Mouse (Mus musculus) common myeloid progenitor, adult 5-6 weeks (primary cell): ENCODE results near the gene Atp6v0a1. TPM values are rescaled to one million over a fixed set of nuclear protein-coding genes. Genes with fewer than 3 reads are reported as not detected.

Experiments used
- ATAC-seq: replicated peaks from 2 replicates; pipeline ENCODE4 v1.8.0; 2016; ENCODE audit warnings: low read depth, mild to moderate bottlenecking, moderate TSS enrichment, inconsistent platforms; ENCODE audit not compliant: poor library complexity, severe bottlenecking
- total RNA-seq: library from RNA; stranded (forward); fragments of 200-1000, 187-1606 nt; gene quantifications from 2 replicates; pipeline ENCODE4 v1.2.3, GENCODE M21; 2017

Gene Atp6v0a1
- total RNA-seq, 1 experiment from 2014 or later, result 25.9 TPM

DNA sequence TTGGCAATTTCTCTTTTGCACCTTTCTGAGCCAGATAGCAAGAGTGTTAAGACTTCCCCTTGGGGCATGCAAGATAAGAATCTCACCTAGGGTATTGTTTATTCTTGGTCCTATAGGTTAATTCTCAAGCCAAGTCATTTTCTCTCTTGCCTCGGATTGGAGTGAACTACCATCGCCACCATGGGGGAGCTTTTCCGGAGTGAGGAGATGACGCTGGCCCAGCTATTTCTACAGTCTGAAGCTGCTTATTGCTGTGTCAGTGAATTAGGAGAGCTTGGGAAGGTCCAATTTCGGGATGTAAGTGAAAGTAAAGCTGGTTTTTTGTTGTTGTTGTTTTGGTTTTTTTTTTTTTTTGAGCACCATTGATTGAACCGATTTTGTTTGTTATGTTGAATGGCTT is 2.4 kb downstream of the Atp6v0a1 start:
- ATAC-seq, result no peak

GRCm38 (mm10) chr11:101023371-101023770 is 14.1 kb downstream of the Atp6v0a1 start:
- no peak for ATAC-seq

- no peak for ATAC-seq
These were observed 14.7 kb downstream of the Atp6v0a1 start for GRCm38 (mm10) chr11:101024001-101024400.

DNA sequence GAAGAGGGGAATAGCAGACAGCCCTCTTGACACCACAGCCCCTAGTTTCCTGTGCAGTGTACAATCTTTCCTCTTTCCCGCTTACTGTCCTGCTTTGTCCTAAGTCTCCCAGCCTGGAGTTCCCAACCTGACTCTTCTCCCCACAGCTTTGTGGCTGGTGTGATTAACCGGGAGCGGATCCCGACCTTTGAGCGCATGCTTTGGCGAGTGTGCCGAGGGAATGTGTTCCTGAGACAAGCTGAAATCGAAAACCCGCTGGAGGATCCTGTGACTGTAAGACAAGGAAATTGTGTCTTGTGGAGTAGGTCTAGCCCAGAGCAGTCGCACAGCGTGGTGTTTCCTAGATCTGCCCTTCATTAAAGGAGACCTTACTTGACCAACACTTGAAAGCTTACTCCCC is 17.9 kb downstream of the Atp6v0a1 start:
- no peak for ATAC-seq

DNA sequence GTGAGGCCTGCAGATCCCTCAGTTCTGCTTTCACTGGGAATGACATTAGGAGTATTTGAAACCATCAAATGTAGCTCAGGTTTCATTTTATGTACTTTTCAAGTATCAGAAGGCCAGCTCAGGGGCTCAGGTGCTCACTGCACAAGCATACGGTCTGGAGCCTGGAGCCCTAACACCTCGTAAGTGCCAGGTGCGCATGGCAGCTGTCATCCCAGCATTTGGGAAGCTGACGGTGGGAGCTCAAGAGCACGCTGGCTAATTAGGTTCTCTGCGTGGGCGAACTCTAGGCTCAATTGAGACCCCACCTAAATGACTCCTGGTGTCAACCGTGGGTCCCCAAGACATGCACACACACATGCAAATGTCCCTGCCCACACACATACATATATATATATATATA is 20.1 kb downstream of the Atp6v0a1 start:
- no peak for ATAC-seq

- ATAC-seq, result no peak
These were observed 21.0 kb downstream of the Atp6v0a1 start for GRCm38 (mm10) chr11:101030136-101030807.

DNA sequence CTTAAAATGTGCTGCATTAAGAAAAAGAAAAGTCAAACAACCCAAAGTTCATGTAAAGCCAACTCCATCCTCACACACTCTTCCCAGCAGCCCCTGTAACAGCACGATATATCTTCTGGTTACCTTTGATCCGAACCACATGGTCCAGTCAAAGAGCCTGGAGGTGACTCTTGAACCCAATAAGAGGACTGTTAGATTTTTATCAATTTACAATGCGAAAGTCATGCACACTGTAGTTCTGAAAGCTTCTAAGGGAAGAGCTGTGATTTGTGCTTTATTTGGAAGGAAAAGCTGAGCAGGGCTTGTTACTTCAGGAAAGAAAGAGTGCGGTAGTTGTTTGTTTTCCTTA is 21.5 kb downstream of the Atp6v0a1 start:
- ATAC-seq, result no peak

DNA sequence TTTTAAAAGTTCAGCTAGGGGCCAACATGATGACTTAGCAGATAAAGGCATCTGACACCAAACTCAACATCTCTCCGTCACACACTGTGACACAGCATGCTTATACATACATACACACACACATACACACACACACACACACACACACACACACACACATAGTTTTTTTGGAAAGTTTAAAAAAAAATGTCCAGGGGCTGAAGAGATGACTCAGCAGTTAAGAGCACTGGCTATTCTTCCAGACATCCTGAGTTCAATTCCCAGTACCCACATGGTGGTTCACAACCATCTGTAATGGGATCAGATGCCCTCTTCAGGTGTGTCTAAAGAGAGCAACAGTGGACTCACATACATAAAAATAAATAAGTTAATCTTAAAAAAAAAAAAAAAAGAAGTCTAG is 22.2 kb downstream of the Atp6v0a1 start:
- no peak for ATAC-seq

- no peak for ATAC-seq
These were observed 24.7 kb downstream of the Atp6v0a1 start for GRCm38 (mm10) chr11:101033856-101034500.

GRCm38 (mm10) chr11:101034614-101035327 is 25.5 kb downstream of the Atp6v0a1 start:
- no peak for ATAC-seq

DNA sequence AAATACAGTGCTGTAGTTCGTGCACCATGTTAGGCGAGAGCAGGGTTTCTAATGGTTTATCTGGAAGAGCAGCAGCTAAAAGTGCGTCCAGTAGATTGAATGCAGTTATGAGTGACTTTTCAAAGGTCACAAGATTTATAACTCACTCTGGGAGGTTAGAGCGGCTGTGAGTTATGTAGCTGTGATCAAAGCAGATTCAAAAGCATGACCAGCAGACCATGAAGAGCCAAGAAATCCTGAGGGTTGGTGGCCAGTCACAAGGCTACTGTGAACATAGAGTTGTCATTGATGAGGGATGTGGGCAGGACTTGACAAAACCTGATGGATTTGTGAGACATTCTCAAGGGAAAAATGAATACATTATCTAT is 26.1 kb downstream of the Atp6v0a1 start:
- ATAC-seq, result no peak

DNA sequence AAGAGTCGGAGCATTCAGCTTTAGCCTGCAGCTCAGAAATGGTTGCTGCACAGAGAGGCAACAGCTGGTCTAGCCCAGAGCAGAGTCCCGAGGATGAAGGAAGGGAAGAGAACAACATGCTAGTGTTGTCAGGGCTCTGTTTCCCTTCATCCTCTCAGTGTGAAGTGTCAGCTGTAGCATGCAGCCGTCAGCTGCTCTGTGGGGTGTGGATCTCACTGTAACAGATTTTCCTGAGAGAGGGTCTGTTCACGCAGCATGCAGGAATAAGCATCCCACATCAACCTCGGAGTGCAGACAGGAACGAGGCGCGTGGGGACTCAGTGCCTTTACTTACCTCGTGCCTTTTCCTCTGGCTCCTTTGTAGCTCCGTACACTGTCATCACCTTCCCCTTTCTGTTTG is 28.5 kb downstream of the Atp6v0a1 start:
- no peak for ATAC-seq

- ATAC-seq, result no peak
These were observed 36.6 kb downstream of the Atp6v0a1 start for GRCm38 (mm10) chr11:101045826-101046225.

- no peak for ATAC-seq
These were observed 37.2 kb downstream of the Atp6v0a1 start for GRCm38 (mm10) chr11:101046440-101046839.

- no peak for ATAC-seq
These were observed 38.2 kb downstream of the Atp6v0a1 start for GRCm38 (mm10) chr11:101047502-101047901.

- no peak for ATAC-seq
These were observed 41.1 kb downstream of the Atp6v0a1 start for GRCm38 (mm10) chr11:101050359-101050758.

DNA sequence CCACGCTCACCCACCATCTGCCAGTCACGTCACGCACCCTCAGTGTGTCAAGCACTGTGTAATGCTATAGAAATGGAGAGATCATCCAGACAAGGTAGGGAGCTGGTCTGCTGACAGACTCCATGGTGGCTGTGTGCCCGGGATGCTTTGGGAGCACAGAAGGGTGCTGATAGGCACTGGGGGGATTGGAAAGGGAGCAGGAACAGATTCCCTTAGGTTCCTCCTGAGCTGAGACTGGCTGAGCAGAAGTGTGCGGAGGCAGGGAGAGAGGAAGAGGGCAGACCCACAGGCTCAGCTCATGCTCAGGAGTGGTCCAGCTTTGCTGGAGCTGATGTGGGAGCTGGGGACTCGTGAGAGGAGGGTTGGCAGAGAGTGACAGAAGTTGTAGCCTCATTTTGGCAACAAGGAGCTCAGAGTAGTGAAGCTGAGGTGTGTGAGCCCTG is 41.8 kb downstream of the Atp6v0a1 start:
- ATAC-seq, result no peak

DNA sequence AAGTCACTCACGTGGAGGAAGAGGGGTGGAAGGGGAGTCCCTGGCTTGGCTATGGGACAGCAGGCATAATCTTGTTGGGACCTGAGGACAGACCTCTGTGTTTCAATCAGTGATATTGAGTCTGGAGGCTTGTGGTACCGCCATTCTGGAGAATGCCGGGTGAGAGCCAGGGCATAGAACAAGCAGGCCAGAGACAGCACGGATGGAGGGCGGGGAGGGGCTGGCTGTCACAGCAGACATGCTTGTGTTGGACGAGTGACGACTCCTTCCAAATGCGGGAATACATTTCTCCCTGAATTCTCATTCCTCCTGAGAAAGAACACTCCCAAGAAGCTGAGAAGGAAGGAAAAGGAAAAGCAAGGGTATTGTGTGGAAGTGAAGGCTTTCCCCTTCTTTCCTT is 42.4 kb downstream of the Atp6v0a1 start:
- ATAC-seq, result no peak

GRCm38 (mm10) chr11:101052751-101053473 is 43.7 kb downstream of the Atp6v0a1 start:
- no peak for ATAC-seq

DNA sequence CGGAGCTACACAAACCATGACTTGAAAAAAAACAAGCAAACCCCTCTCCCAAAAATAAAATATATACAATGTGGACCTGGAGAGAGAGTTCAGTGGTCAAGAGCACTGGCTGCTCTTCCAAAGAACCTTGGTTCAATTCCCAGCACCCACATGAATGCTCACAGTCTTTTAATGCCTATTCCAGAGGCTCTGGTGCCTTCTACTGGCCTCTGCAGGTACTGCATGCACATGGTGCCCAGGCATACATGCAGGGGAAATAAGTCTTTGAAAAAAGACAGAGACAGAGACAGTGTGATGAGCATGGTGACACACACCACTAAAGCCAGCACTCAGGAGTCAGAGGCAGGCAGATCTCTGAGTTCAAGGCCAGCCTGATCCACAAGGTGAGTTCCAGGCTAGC is 44.7 kb downstream of the Atp6v0a1 start:
- ATAC-seq, result 0 out of 2 replicates have a peak, but pooled peaks have one; percentile 12

- ATAC-seq, result no peak
These were observed 46.2 kb downstream of the Atp6v0a1 start for GRCm38 (mm10) chr11:101055418-101055817.
